Mouse (Mus musculus) retina, postnatal 1 day (tissue): ENCODE results near the gene Tnrc6b.
"Not testable (repeated sequence)": the region's sequence is repeated elsewhere in the genome, so short reads cannot be mapped to it uniquely, and the experiment has no call there.

Experiments
- DNase-seq: peaks from one replicate; pipeline ENCODE4 v3.0.0-alpha.2; 2012

Tnrc6b gene

GRCm38 (mm10) chr15:80702910-80703309, 8.2 kb upstream of the Tnrc6b start:
- no peak for DNase-seq

- DNase-seq, result no peak
Observed at GRCm38 (mm10) chr15:80703495-80703894, 7.6 kb upstream of the Tnrc6b start.

- peak; percentile 88 for DNase-seq
Observed at GRCm38 (mm10) chr15:80704267-80704666, 6.8 kb upstream of the Tnrc6b start.

GRCm38 (mm10) chr15:80705828-80706549, 5.1 kb upstream of the Tnrc6b start:
- DNase-seq, result peak; percentile 84

- DNase-seq, result no peak
Observed at GRCm38 (mm10) chr15:80706596-80706995, 4.5 kb upstream of the Tnrc6b start.

GRCm38 (mm10) chr15:80707088-80707487, 4.0 kb upstream of the Tnrc6b start:
- DNase-seq, result no peak

- DNase-seq, result peak; percentile 69
Observed at GRCm38 (mm10) chr15:80709593-80709992, 1.5 kb upstream of the Tnrc6b start.

GRCm38 (mm10) chr15:80710257-80710607, 881 bp upstream of the Tnrc6b start:
- DNase-seq, result no peak

DNA sequence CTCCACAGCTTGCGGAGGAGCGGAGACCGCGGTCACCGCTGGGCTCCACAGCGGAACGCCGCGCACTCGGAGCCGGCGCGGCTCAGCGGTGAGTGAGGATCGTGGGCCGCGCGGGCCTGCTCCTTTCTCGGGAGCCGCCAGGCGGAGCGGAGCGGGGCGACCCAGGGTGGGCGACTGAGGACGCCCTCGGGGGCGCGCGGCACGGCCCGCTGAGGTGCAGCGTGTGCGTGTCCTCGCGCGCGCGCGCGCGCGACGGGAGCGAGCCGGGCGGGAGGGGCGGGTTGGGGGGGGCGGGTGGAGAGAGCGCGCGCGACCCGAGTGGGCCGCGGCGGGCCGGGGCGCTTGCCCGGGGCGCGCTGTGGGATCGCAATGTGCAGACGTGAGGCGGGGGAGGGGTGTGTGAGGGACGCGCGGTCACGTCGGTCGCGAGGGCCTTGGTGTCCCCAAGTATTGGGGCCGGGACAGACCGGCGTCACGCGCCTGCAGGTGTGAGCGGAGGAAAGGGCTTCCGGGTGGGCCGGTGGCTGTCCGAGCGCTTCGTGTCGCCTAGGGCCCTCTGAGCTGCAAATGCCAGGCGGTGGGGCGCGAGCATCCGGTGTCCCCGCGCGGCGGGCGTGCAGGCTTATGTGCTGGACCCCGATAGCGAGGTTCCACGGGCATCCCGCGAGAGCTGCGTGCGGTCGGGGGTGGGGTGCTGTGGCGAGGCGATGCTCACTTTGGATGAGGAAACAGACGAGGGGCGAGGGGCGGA, 463 bp downstream of the Tnrc6b start:
- peak; percentile 80 for DNase-seq

- DNase-seq, result no peak
Observed at GRCm38 (mm10) chr15:80714299-80714698, 3.2 kb downstream of the Tnrc6b start.

GRCm38 (mm10) chr15:80716631-80717135, 5.6 kb downstream of the Tnrc6b start:
- no peak for DNase-seq

DNA sequence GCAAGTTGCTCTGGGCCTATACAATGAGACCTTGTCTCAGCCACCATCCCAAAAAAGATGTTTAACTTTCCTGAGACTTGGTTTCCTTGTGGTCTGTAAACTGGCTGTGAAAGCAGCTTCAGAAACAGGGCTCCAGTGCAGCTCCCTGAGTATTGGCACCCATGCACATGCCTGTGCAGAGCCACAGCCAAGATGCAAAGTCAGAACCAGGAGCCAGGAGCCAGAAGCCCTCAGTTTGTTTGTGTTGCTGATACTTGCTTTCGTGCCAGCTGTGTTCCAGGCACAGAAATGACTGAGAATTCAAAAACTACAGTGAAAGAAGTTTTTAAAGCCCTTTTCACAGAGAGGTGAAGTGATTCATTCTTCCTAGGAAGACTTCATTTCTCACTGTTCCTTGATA, 6.3 kb downstream of the Tnrc6b start:
- DNase-seq, result no peak

GRCm38 (mm10) chr15:80720249-80720648, 9.1 kb downstream of the Tnrc6b start:
- DNase-seq, result peak; percentile 29

- no peak for DNase-seq
Observed at GRCm38 (mm10) chr15:80721861-80722260, 10.7 kb downstream of the Tnrc6b start.

DNA sequence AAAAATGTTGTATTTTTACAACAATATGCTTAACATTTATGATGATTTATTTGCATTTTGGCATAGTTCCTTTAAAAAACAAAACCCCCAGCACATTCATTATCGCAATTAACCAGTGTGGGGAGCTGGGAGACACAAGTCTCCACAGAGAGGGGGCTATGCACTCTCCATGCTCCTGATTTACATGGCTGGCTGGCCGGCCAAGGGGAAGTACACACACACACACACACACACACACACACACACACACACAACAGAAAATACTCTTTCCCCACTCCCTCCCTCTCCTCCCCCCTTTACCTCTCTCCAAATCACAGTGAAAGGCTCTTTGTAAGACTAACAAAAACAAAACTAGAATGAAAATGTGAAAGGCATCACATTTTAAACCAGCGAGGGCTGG, 11.3 kb downstream of the Tnrc6b start:
- no peak for DNase-seq

- no peak for DNase-seq
Observed at GRCm38 (mm10) chr15:80729477-80729876, 18.4 kb downstream of the Tnrc6b start.

GRCm38 (mm10) chr15:80731043-80731442, 19.9 kb downstream of the Tnrc6b start:
- no peak for DNase-seq

GRCm38 (mm10) chr15:80731511-80731910, 20.4 kb downstream of the Tnrc6b start:
- no peak for DNase-seq

DNA sequence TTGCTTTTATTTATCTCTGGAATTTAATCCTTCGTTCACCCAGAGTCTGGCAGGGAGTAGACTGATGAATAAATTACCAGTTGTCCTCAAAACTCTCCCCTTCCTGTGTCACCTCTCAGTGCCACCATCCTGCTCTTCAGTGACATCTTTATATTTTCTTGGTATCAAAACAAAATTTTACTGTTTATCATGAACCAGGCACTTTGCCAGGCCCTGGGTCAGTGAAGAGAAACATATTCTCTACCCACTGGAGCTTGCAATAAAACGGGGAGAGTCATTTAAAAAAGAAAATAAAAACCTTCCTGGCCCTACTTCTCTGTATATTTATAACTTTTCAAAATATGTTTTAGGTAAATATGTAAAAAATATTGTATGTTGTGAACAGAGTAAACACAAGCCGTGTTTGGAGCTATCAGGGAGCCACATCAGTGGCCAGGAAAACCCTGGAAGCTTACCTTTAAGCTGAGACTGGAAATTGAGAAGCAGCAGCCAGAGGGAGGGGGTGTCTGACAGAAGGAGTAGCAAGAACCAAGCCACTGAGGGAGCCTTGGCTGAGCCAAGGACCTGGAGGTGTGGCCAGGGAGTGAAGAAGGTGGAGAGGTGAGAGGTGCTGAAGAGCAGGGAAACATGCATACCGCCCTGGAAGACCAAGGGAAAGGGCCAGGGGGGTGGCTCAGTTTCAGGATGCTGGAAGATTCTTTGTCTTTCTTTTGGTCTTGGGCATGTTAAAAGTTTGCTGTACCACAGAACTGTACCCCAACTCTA, 21.3 kb downstream of the Tnrc6b start:
- no peak for DNase-seq

- DNase-seq, result no peak
Observed at GRCm38 (mm10) chr15:80735300-80735699, 24.2 kb downstream of the Tnrc6b start.

DNA sequence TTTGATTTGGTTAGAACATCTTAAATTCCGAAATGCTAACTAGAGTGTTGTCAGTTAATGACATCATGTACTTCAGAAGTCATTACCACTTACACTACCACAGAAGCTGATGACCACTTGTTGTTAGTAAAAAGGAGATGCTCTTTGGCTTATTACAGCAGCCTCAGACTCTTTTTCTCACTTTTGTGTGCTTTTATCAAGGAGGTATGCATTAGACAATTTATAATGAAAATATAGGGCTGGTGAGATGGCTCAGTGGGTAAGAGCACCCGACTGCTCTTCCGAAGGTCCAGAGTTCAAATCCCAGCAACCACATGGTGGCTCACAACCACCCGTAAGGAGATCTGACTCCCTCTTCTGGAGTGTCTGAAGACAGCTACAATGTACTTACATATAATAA, 24.6 kb downstream of the Tnrc6b start:
- DNase-seq, result not testable (repeated sequence)

DNA sequence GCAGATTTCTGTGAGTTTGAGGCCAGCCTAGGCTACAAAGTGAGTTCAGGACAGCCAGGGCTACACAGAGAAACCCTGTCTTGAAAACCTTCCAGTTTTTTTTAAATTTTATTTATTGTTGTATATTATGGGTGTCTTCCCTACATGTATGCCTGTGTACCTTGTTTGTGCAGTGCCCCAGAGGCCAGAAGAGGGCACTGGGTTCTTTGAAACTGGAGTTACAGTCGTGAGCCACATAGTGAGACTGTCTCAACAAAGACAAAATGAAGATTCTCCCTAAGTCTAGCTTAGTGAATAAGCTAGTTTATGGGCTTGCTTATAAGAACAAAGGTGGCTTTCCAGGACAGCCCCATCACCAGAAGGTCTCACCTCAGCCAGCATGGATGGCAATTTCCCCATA, 25.4 kb downstream of the Tnrc6b start:
- DNase-seq, result no peak

DNA sequence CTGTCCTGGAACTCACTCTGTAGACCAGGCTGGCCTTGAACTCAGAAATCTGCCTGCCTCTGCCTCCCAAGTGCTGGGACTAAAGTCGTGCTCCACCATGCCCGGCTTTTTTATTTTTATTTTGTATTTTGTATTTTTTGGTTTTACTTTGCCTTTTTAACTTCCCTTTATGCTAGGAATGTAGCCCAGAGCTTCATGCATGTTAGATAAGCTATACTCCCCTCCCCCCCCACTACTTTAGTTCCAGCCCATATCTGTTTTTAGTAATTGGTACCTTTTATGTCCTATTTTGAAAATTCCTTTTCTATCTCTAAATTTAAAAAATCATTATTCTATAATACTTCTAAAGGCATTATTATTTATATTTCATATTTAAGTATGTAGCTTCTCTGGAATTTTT, 27.1 kb downstream of the Tnrc6b start:
- DNase-seq, result no peak

- no peak for DNase-seq
Observed at GRCm38 (mm10) chr15:80739972-80740371, 28.9 kb downstream of the Tnrc6b start.
